Mouse (Mus musculus) cerebellum, adult 2 months (tissue): ENCODE measurements at regions not wholly inside any gene's neighbourhood (a gene's known extent, or its start where the extent isn't known, plus 50 kb on each side); places are given as distances from the start of the nearest gene placed in this dataset.

ENCODE experiments used
- CTCF ChIP-seq: fragments of 200-500 bp; IDR thresholded peaks from 2 replicates; pipeline ENCODE4 v1.5.1; 2011; ENCODE audit warnings: low read depth, mild to moderate bottlenecking, control low read depth, low read length, moderate library complexity, borderline replicate concordance; ENCODE audit not compliant: insufficient read depth
- POLR2A ChIP-seq: fragments of 200-500 bp; IDR thresholded peaks from 2 replicates; pipeline ENCODE4 v1.6.1; 2011; ENCODE audit warnings: low read length, control low read depth, borderline replicate concordance; ENCODE audit not compliant: insufficient read depth

- no peak for TF ChIP-seq POLR2A
- TF ChIP-seq CTCF = peak; percentile 98
These were observed 74.1 kb upstream of the Arrdc4 start for GRCm38 (mm10) chr7:68823189-68823588.
